Mouse (Mus musculus) erythroblast, embryonic 14.5 days (primary cell): ENCODE data around the gene Nfkbiz. TPM values are rescaled to one million over a fixed set of nuclear protein-coding genes. Genes with fewer than 3 reads are reported as not detected.
A peak's percentile ranks its signal among the peaks of the same experiment; 100 is the strongest.
"Not testable (repeated sequence)": the region's sequence is repeated elsewhere in the genome, so short reads cannot be mapped to it uniquely, and the experiment has no call there.

Experiments
- H3K27me3 ChIP-seq: 2 replicates; pipeline ENCODE4 v1.6.1; 2012; ENCODE audit warnings: inconsistent platforms; ENCODE audit not compliant: control insufficient read depth
- H3K36me3 ChIP-seq: 2 replicates; pipeline ENCODE4 v1.6.1; 2012; ENCODE audit warnings: mild to moderate bottlenecking, inconsistent platforms; ENCODE audit not compliant: control insufficient read depth
- H3K4me1 ChIP-seq: 2 replicates; pipeline ENCODE4 v1.6.1; 2012; ENCODE audit warnings: inconsistent platforms; ENCODE audit not compliant: control insufficient read depth
- H3K4me3 ChIP-seq: replicated peaks from 2 replicates; pipeline ENCODE3; 2012; ENCODE audit warnings: moderate library complexity, mild to moderate bottlenecking, inconsistent platforms
- H3K9me3 ChIP-seq: 2 replicates; pipeline ENCODE4 v1.6.1; 2012; ENCODE audit warnings: low read length, inconsistent platforms, mixed read lengths; ENCODE audit not compliant: control insufficient read depth
- GATA1 ChIP-seq: IDR thresholded peaks from 2 replicates; pipeline ENCODE4 v1.6.1; 2012; ENCODE audit warnings: low read length, inconsistent platforms, mixed read lengths
- TAL1 ChIP-seq: IDR thresholded peaks from 3 replicates; pipeline ENCODE4 v1.6.1; 2012; ENCODE audit warnings: low read length, inconsistent platforms, mixed read lengths
- polyA plus RNA-seq: library from polyadenylated mRNA; stranded (reverse); fragments of >175 nt; gene quantifications from 2 replicates; pipeline ENCODE4 v1.2.3, GENCODE M21; 2012

Nfkbiz gene
- 0.04 and 0.09 TPM in 2 replicates for polyA plus RNA-seq

GRCm38 (mm10) chr16:55838510-55839474, at the start of gene Nfkbiz:
Gene Nfkbiz, minus strand, starts transcription at chr16:55838899.
- TF ChIP-seq GATA1 (no peak), TAL1 (no peak)
- Histone ChIP-seq H3K9me3 (no peaks in the 10 kb centered on the region), H3K36me3 (peaks cover under 1% of the 10 kb centered on the region; the same call in 1 of the 2 replicates), H3K27me3 (no peaks in the 10 kb centered on the region), H3K4me3 (peak within 1 kb of the TSS; percentile 83), H3K4me1 (peaks cover 17% of the 10 kb centered on the region)

DNA sequence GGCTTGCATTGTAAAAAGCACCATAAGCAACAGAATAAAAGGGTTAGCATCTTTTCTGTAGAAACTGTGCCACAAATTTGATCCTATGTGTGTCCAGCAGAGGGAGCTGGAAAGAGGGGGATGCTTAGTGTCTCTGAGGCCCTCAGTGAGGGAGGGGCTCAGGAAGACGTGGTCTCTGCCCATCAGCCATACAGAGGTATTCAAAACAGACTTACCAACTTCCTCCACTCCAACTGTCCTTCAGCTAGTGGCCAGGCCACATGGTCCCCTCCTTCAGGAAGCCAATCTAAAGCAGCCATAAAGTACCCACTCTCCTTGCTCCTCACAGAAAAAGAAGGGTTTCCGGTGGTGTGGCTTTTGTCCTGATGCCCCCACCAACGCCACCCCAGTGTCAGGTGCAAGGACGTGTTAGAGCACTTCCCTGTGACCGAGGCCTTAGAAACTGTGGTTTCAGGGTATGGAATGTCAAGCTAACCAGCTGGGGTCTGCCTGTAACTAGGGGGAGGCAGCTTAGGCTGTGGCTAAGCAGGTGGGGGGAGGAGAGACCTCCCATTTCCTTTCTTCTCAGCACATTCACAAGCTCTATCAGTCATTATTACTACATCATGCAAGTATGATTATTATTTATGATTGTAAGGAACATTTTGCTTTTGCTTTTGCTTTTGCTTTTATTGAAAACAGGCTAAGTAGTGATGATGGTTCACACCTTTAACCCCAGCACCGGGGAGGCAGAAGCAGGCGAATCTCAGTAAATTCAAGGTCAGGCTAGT, 49.3 kb upstream of the Nfkbiz start:
- peaks cover 17% of the 10 kb centered on the region for H3K36me3 ChIP-seq
- no peak for TF ChIP-seq GATA1
- no peak for TF ChIP-seq TAL1

GRCm38 (mm10) chr16:55884246-55884645, 45.5 kb upstream of the Nfkbiz start:
- TF ChIP-seq TAL1 (no peak), GATA1 (no peak)
- Histone ChIP-seq H3K36me3 (peaks cover 10% of the 10 kb centered on the region), H3K4me1 (peaks cover 2% of the 10 kb centered on the region; the same call in 1 of the 2 replicates), H3K27me3 (no peaks in the 10 kb centered on the region), H3K4me3 (no peak overlapping the region), H3K9me3 (no peaks in the 10 kb centered on the region)

More for the DNA sequence above, 49.3 kb upstream of the Nfkbiz start:
- H3K9me3 ChIP-seq = no peaks in the 10 kb centered on the region
- peaks cover 18% of the 10 kb centered on the region for H3K4me1 ChIP-seq
- no peaks in the 10 kb centered on the region for H3K27me3 ChIP-seq
- no peak overlapping the region for H3K4me3 ChIP-seq

DNA sequence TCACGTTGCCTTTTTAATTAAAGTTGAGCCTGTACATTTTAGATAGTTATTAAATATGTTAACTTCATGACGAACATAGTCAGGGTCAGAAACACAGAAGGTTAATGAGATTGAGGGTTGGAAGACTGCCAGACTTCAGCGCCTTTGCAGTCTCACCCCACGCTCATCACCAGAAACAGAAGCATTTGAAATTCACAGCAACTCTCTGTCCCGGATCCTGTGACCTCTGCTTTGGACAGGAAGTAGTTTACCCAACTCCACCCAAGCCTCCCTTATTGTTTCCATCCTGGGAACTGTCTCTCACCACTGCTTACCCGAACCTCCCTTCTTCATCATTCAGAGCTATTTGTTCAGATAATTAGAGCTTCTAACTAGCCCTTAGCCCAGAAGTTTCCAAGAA, 37.3 kb upstream of the Nfkbiz start:
- H3K27me3 ChIP-seq = no peaks in the 10 kb centered on the region
- H3K9me3 ChIP-seq = no peaks in the 10 kb centered on the region
- no peak overlapping the region for H3K4me3 ChIP-seq
- H3K4me1 ChIP-seq = no peaks in the 10 kb centered on the region
- TF ChIP-seq GATA1 = no peak
- TF ChIP-seq TAL1 = no peak
- no peaks in the 10 kb centered on the region for H3K36me3 ChIP-seq

GRCm38 (mm10) chr16:55863832-55864231, 25.1 kb upstream of the Nfkbiz start:
- H3K9me3 ChIP-seq = no peaks in the 10 kb centered on the region
- TF ChIP-seq TAL1 (no peak), GATA1 (no peak)
- H3K4me1 ChIP-seq = no peaks in the 10 kb centered on the region
- no peaks in the 10 kb centered on the region for H3K27me3 ChIP-seq
- no peak overlapping the region for H3K4me3 ChIP-seq
- peaks cover 5% of the 10 kb centered on the region for H3K36me3 ChIP-seq

DNA sequence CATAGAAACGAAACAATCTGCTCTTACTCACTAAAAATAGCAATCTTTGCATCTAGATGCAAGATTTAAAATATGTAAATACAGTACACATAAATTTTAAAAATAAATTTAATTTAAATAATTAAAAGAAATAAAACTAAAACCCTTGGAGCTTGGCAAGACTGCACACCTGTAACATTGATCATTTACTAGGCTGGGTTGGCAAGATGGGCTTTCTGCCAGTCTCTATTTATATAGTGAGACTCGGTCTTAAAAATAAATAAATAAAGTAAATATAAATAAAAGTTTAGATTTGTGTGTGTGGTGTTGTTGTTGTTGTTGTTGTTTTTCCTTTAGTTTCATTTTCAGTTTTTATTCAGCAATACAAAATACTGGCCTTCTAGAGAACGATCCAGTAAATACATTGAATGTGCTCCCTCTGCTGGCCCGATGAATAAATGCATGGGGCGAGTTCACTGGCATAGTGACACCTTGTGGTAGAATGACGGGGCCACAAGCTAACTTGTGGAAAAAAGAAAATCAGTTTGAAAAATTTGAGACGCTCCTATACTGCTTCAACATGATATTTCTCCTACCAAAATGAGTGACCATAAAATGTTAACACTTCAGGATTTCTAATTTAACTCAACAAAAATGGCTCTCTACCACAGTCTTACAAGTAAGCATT, 24.6 kb upstream of the Nfkbiz start:
- H3K9me3 ChIP-seq = no peaks in the 10 kb centered on the region
- no peaks in the 10 kb centered on the region for H3K27me3 ChIP-seq
- H3K4me1 ChIP-seq = no peaks in the 10 kb centered on the region
- TF ChIP-seq GATA1 (no peak), TAL1 (no peak)
- H3K4me3 ChIP-seq = no peak overlapping the region
- H3K36me3 ChIP-seq = peaks cover 5% of the 10 kb centered on the region

DNA sequence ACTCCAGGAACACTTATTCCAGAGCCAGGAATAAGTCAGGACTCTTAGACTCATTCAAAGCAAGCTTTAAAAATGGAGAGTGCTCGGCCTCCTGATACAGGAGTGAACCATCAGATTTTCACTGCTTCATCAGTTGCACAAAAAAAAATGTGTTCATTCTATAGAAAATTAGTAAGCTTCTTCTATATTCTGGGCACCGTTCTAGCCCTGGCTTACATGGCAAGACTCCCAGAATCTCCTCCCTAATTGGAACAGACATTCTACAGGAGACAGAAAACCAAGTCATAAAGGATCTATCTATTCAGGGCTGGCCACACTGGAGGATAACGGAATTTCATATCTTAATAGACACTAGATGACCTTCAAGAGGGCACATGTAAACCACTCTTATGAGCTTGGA, 22.4 kb upstream of the Nfkbiz start:
- Histone ChIP-seq H3K36me3 (peaks cover 3% of the 10 kb centered on the region), H3K27me3 (no peaks in the 10 kb centered on the region), H3K4me1 (no peaks in the 10 kb centered on the region), H3K4me3 (no peak overlapping the region), H3K9me3 (no peaks in the 10 kb centered on the region)
- TF ChIP-seq GATA1 = no peak
- no peak for TF ChIP-seq TAL1

DNA sequence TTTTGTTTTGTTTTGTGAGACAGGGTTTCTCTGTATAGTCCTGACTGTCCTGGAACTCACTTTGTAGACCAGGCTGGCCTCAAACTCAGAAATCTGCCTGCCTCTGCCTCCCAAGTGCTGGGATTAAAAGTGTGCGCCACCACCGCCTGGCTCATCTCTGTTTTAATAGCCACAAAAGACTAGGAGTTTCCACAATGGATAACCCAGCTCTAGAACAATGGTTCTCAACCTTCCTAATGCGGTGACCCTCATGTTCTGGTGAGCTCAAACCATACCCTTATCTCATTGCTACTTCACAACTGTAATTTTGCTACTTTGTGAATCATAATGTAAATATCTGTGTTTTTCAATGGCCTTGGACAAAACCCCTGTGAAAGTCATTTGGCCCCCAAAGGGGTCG, 20.7 kb upstream of the Nfkbiz start:
- not testable (repeated sequence) for H3K36me3 ChIP-seq, H3K27me3 ChIP-seq

GRCm38 (mm10) chr16:55858465-55858864, 19.8 kb upstream of the Nfkbiz start:
- no peaks in the 10 kb centered on the region for H3K4me1 ChIP-seq
- TF ChIP-seq GATA1 (no peak), TAL1 (no peak)
- H3K9me3 ChIP-seq = peaks cover 8% of the 10 kb centered on the region; the same call in 1 of the 2 replicates
- H3K36me3 ChIP-seq = no peaks in the 10 kb centered on the region; the same call in 1 of the 2 replicates
- H3K4me3 ChIP-seq = no peak overlapping the region
- no peaks in the 10 kb centered on the region for H3K27me3 ChIP-seq

More for the DNA sequence above, 20.7 kb upstream of the Nfkbiz start:
- H3K4me3 ChIP-seq, H3K4me1 ChIP-seq, H3K9me3 ChIP-seq: not testable (repeated sequence)
